Mouse (Mus musculus) midbrain, postnatal 0 days (tissue): Measurements from ENCODE around the gene Dph1. TPM values are rescaled to one million over a fixed set of nuclear protein-coding genes. Genes with fewer than 3 reads are reported as not detected.
A peak's percentile ranks its signal among the peaks of the same experiment; 100 is the strongest.

Experiments
- ATAC-seq: fragments of 200-750 bp; cut with Nextera tagmentation; 2 replicates; pipeline ENCODE4 v1.8.0; 2017; ENCODE audit warnings: moderate number of reproducible peaks, mild to moderate bottlenecking, moderate TSS enrichment, moderate library complexity; ENCODE audit not compliant: low FRiP score
- DNase-seq: peaks from one replicate; pipeline ENCODE4 v3.0.0-alpha.2; 2015; ENCODE audit warnings: low spot score
- H3K27ac ChIP-seq: fragments of 300-500 bp; sonication (generic); 2 replicates; pipeline ENCODE4 v1.5.1; 2014; ENCODE audit warnings: low read depth, mild to moderate bottlenecking, low read length, mixed read lengths
- H3K27me3 ChIP-seq: fragments of 300-500 bp; sonication (generic); 2 replicates; pipeline ENCODE4 v1.6.1; 2014; ENCODE audit warnings: low read length, control low read depth, mixed read lengths; ENCODE audit not compliant: insufficient read depth
- H3K36me3 ChIP-seq: fragments of 300-500 bp; sonication (generic); 2 replicates; pipeline ENCODE4 v1.6.1; 2014; ENCODE audit warnings: low read length, control low read depth, mixed read lengths; ENCODE audit not compliant: insufficient read depth
- H3K4me1 ChIP-seq: fragments of 300-500 bp; sonication (generic); 2 replicates; pipeline ENCODE4 v1.6.1; 2014; ENCODE audit warnings: mild to moderate bottlenecking, control low read depth, antibody characterized with exemption, low read length, mixed read lengths; ENCODE audit not compliant: insufficient read depth
- H3K4me2 ChIP-seq: fragments of 300-500 bp; sonication (generic); 2 replicates; pipeline ENCODE4 v1.6.1; 2014; ENCODE audit warnings: low read depth, mild to moderate bottlenecking, low read length, mixed read lengths; ENCODE audit not compliant: poor library complexity, severe bottlenecking
- H3K4me3 ChIP-seq: fragments of 300-500 bp; sonication (generic); 2 replicates; pipeline ENCODE4 v1.5.1; 2014; ENCODE audit warnings: low read depth, mild to moderate bottlenecking, low read length, moderate library complexity
- H3K9ac ChIP-seq: fragments of 300-500 bp; sonication (generic); replicated peaks from 2 replicates; pipeline ENCODE4 v1.6.1; 2014; ENCODE audit warnings: mild to moderate bottlenecking, low read length, moderate library complexity, mixed read lengths; ENCODE audit not compliant: poor library complexity, severe bottlenecking
- H3K9me3 ChIP-seq: fragments of 300-500 bp; sonication (generic); 2 replicates; pipeline ENCODE4 v1.6.1; 2016; ENCODE audit warnings: low read length, control low read depth
- CTCF ChIP-seq: IDR thresholded peaks from 2 replicates; pipeline ENCODE4 v1.5.1; 2016; ENCODE audit warnings: antibody characterized with exemption, mild to moderate bottlenecking
- WGBS: fragments of 180-500 bp; shearing (Covaris S2); extraction: QIAGEN DNeasy Blood & Tissue Kit; methylation state at CpG from one replicate; pipeline ENCODE4 v1.1.7; 2014; 5-methylcytosine and 5-hydroxymethylcytosine counted together
- polyA plus RNA-seq: library from polyadenylated mRNA; unstranded; fragments of >200 nt; fragmentation: Nextera tagmentation; extraction: Ambion mirVana; gene quantifications from 2 replicates; pipeline ENCODE4 v1.2.1, GENCODE M21; 2015
- total RNA-seq: library from RNA; depleted of rRNA; stranded (reverse); fragments of >200 nt; gene quantifications from 2 replicates; pipeline ENCODE4 v1.2.3, GENCODE M21; 2014

Gene Dph1
- total and polyA plus RNA-seq, 2 experiments from 2014 or later = 10.8 to 17.4 TPM

GRCm38 (mm10) chr11:75229289-75229688 lies 38.2 kb upstream of the Dph1 start:
- peaks cover 3% of the 10 kb centered on the region; the same call in 1 of the 2 replicates for H3K4me1 ChIP-seq
- no peak overlapping the region for H3K9ac ChIP-seq
- H3K4me3 ChIP-seq = no peak overlapping the region
- no peaks in the 10 kb centered on the region for H3K9me3 ChIP-seq
- DNase-seq = no peak
- H3K4me2 ChIP-seq = no peak overlapping the region
- WGBS = 79% methylated on average over 6 of the region's 6 CpGs
- no peaks in the 10 kb centered on the region for H3K36me3 ChIP-seq
- no peak for ATAC-seq
- no peak for TF ChIP-seq CTCF
- no peak overlapping the region for H3K27ac ChIP-seq
- H3K27me3 ChIP-seq = no peaks in the 10 kb centered on the region

- 61% methylated on average over 3 of the region's 3 CpGs for WGBS
- Histone ChIP-seq H3K36me3 (no peaks in the 10 kb centered on the region), H3K27me3 (no peaks in the 10 kb centered on the region), H3K4me2 (no peak overlapping the region), H3K4me3 (no peak overlapping the region), H3K4me1 (no peaks in the 10 kb centered on the region), H3K27ac (no peak overlapping the region), H3K9ac (no peak overlapping the region), H3K9me3 (no peaks in the 10 kb centered on the region)
- ATAC-seq = no peak
- no peak for TF ChIP-seq CTCF
- DNase-seq = no peak
Observed at GRCm38 (mm10) chr11:75227632-75228031, 36.6 kb upstream of the Dph1 start.

GRCm38 (mm10) chr11:75224835-75225234 lies 33.8 kb upstream of the Dph1 start:
- H3K9me3 ChIP-seq = no peaks in the 10 kb centered on the region
- 87% methylated on average over 4 of the region's 4 CpGs for WGBS
- no peaks in the 10 kb centered on the region for H3K36me3 ChIP-seq
- H3K4me2 ChIP-seq = no peak overlapping the region
- H3K27me3 ChIP-seq = no peaks in the 10 kb centered on the region
- no peak overlapping the region for H3K9ac ChIP-seq
- H3K27ac ChIP-seq = no peak overlapping the region
- no peak overlapping the region for H3K4me3 ChIP-seq
- TF ChIP-seq CTCF = no peak
- ATAC-seq = no peak
- no peaks in the 10 kb centered on the region for H3K4me1 ChIP-seq
- DNase-seq = no peak

GRCm38 (mm10) chr11:75224062-75224461 lies 33.0 kb upstream of the Dph1 start:
- Histone ChIP-seq H3K4me2 (no peak overlapping the region), H3K27ac (no peak overlapping the region), H3K9ac (no peak overlapping the region), H3K4me1 (no peaks in the 10 kb centered on the region), H3K9me3 (no peaks in the 10 kb centered on the region), H3K27me3 (no peaks in the 10 kb centered on the region), H3K36me3 (no peaks in the 10 kb centered on the region), H3K4me3 (no peak overlapping the region)
- ATAC-seq (no peak), DNase-seq (no peak)
- WGBS = 78% methylated on average over 12 of the region's 12 CpGs
- no peak for TF ChIP-seq CTCF

GRCm38 (mm10) chr11:75220517-75221145 lies 29.6 kb upstream of the Dph1 start:
- 0 out of 2 replicates have a peak overlapping the region, but pooled peaks have one; percentile 8 for H3K9ac ChIP-seq
- no peak for DNase-seq
- no peak for ATAC-seq
- H3K4me1 ChIP-seq = peaks cover 6% of the 10 kb centered on the region; the same call in 1 of the 2 replicates
- TF ChIP-seq CTCF = no peak
- H3K4me3 ChIP-seq = no peak overlapping the region
- 47% methylated on average over 5 of the region's 6 CpGs for WGBS
- H3K9me3 ChIP-seq = no peaks in the 10 kb centered on the region
- no peaks in the 10 kb centered on the region for H3K36me3 ChIP-seq
- H3K27me3 ChIP-seq = no peaks in the 10 kb centered on the region
- no peak overlapping the region for H3K4me2 ChIP-seq
- no peak overlapping the region for H3K27ac ChIP-seq

- Histone ChIP-seq H3K36me3 (no peaks in the 10 kb centered on the region), H3K9me3 (no peaks in the 10 kb centered on the region), H3K4me1 (peaks cover 9% of the 10 kb centered on the region; the same call in 1 of the 2 replicates), H3K4me3 (no peak overlapping the region), H3K9ac (0 out of 2 replicates have a peak overlapping the region, but pooled peaks have one; percentile 8), H3K27me3 (no peaks in the 10 kb centered on the region), H3K27ac (peak overlapping the region; percentile 38; the same call in 1 of the 2 replicates), H3K4me2 (no peak overlapping the region)
- DNase-seq = no peak
- TF ChIP-seq CTCF = no peak
- 26% methylated on average over 9 of the region's 9 CpGs for WGBS
- no peak for ATAC-seq
Observed at GRCm38 (mm10) chr11:75220115-75220514, 29.1 kb upstream of the Dph1 start.
